Mouse (Mus musculus): ENCODE data around the gene Il9.
A peak's percentile ranks its signal among the peaks of the same experiment; 100 is the strongest.

Gene Il9

DNA sequence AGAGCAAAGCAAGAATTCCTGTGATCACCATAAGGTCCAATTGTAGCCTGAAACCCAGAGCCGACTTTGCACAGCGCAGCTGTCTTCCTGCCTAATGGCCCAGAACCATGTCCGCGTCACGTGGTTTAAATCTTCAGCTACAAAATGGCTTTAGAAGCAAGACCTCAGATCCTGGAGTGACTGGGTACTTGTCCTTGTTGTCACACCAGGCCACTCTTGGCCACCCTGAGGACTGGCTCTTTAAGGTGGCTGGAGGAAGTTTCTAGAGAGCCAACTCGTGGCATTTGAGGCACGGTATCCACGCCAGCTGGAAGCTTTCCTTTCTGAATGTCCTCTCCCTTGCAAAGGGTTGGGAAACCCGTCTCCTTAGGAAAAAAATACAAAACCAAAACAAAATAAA lies 10.1 kb downstream of the Il9 start:
- no peak for DNase-seq (ENCODE audit: low spot score in 2 of 2)

DNA sequence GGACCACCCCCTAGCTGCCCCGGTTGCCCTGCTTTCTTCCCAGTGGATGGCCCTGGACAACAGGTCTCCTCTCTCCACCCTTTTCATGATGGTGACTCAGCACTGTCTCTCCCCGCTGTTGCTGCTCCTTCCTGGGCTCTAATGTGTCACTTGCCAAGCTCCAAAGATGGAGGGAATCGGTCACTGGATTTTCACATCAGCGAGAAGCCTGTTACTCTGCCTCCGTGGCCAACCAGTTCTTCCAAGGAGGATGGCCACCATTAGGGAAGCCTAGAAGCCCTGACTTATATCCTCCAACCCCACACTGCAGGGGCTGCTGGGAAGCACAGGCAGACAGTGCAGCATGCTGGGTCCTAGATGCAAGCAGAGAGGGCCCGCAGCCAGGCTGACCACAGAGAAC lies 10.8 kb downstream of the Il9 start:
- no peak for DNase-seq (ENCODE audit: low spot score in 2 of 2)

DNA sequence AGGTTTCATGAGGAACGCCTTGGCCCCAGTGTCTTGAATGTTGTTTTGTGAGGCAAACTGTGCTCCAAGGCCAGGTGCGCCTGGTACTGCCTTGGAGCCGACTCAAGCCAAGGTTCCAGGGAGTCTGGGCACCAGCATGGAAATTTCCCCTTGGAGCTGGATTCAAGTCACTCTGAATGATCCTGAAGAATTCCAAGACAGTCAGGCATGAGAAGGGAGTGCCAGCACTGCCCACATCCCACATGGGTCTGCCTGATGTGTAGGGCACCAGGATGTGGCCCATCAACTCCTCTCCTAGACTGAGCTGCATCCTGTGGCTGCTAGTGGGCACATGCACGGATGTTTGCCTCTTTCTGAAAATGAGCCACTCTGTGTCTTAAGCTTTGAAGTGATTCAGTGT lies 13.5 kb downstream of the Il9 start:
- no peak for DNase-seq (ENCODE audit: low spot score in 2 of 2)

DNA sequence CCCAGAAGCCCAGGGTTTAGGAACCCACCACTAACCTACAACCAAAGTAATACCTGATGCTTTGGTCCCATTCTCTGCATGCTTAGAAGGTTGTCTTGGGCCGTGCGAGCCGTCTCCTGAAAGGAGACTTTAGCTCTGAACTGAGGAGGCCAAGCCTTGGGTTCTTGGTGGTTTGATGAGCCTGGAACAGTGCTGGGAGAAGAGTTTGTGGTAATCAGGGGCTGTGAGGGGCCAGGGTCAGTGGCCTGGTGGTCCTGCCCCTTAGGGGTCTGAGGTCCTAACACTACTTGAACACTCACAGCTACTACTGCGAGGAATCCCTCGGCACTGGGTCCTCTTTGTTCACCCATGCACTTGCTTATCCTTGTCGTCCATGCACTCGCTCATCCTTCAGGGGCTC lies 14.3 kb downstream of the Il9 start:
- peak in 1 of 2 experiments; percentile 1 for DNase-seq (ENCODE audit: low spot score in 2 of 2)

DNA sequence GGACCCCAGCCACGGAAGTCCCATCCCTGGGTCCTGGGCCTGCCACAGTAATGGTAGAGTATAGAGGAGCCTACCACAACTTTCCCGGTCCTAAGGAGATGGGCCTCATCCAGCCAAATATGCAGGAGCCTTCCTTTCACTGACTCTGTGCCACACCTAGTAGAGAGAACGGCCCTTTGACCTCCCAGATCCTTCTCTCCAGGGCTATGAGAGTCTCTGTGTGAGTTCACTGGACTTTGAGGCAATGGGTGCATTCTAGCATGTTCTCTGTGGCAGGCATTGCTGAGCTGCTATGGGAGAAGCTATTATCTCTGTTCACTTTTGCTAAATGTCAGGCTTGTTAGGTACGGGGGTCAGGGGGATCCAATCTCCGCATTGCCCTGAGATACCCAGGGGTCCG lies 18.3 kb downstream of the Il9 start:
- no peak for DNase-seq (ENCODE audit: low spot score in 2 of 2)

DNA sequence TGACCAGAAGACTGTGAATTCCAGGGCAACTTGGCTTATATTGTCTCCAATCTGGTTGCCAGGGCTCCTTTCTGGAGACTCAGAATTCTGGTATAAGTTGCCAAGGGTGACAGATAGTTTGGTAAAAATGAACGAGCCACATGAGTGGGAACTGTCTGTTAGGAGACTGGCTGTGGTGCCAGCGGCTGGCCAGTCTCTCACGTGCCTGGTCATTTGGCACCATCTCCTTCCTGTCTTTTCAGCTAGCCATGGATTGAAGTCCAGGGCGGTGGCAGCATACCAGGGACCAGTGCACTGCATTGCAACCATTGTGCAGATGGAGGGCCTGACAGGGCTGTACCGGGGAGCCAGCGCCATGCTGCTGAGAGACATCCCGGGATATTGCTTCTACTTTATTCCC lies 18.8 kb downstream of the Il9 start:
- peak in 1 of 2 experiments; percentile 26 for DNase-seq (ENCODE audit: low spot score in 2 of 2)

DNA sequence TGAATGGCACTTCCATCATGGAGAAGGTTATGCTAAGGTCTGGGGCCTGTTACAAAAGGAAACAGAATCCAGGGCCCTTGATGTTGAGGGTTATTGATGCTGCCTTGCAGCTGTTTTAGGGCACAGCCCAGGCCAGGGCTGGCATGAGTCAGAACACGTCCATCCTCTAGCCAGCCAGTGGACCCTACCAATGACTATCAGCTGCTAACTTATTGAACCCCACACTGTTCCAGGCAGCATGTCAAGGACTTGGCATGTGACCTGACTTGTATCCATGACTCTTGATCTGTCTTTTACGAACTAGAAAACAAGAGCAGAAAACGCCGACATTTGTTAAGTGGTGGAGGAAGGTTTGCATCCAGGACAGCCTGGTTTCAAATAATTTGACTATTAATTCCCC lies 19.3 kb downstream of the Il9 start:
- DNase-seq (ENCODE audit: low spot score in 2 of 2): no peak

DNA sequence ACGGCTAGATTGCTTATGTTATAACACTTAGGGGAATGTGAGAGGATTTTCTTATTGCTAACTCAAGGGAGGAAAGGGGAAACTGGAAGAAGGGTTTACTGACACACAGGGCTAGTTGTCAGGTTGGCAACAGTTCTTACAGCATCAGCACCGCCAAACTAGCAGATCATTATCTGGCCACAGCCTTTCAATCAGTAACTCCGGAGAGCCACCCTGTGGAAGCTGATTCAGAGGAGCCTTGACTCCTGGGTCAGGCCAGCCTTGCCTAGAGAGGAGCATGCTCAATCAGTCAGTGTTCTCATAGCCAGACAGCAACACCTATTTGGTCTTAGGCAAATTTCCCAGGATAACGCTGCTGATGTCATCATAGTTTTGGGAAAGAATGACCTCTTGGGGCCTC lies 20.6 kb downstream of the Il9 start:
- DNase-seq (ENCODE audit: low spot score in 2 of 2): no peak

DNA sequence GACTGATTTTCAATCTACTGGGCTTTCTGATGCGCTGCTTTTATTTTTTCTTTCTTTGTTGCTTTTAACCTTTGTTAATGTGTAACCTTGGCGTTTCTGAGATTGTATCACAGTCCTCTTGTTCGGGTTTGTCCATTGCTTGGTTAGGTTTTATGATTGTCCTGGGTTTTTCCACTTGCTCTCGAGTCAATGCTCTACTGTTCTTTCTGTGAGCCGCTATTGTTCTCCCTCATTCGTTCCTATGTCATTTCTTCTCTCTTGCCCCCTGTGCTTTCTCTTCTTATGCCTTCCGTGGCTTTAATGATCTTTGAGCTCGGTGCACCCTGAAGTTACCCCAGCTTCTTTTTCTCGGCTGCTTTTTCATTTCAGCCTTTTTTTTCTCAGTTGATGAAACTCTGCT lies 24.0 kb downstream of the Il9 start:
- no peak for DNase-seq (ENCODE audit: low spot score in 2 of 2)

DNA sequence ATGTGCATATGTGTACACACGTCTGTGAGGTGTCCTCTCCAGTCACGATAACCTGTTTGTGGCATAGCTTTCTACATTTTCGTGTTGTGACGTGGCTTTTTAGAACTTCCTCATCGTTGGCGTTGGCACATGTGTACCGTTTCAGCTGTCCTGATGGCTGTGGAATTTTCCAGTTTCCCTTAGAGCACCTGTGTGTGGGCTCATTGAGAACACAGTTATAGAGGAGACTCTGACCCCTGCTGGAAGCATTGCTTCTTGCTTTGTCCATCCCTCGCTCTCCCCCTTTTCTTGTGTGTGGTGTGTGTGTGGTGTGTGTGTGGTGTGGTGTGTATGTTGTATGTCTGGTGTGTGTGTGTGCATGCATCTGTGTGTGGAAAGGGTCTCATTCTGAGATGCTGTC lies 32.0 kb downstream of the Il9 start:
- DNase-seq (ENCODE audit: low spot score in 2 of 2): no peak

DNA sequence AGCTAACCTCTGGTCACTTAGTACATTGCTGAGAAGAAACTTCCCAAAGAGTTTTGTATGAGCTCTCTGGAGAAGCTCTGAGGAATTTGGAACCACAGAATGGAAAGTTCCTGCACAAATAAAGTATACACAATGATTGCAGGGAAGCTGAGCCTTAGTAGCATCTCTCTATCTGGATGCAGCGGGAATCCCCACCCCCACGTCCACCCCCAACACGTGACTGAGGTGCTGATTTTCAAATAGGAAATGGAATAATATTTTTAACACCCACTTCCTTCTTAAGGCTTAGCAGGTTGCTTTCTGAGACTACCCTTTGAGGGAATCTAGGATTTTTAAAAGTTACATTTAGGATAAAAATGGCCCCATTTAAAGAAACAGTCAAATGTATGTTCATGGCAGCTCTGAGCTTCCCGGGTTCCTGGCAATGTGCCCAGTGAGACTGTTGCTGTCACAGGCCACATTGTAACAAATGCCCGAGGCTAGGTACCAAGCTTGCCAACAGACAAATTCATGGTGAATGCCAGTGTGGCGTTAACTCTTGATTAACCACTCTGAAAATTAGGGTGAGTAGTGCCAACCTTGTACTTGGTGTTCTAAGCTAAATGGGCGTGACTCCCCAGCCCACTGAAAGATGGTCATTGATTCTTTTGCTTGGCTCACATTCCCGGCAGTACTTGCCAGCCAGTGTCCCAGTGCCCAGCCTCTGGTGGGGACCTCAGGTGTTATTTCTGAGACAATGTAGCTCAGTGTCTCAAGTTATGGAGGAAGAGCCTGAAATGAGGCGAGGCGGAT lies 32.6 kb downstream of the Il9 start:
- peak in 1 of 2 experiments; percentile 75 for DNase-seq (ENCODE audit: low spot score in 2 of 2)

DNA sequence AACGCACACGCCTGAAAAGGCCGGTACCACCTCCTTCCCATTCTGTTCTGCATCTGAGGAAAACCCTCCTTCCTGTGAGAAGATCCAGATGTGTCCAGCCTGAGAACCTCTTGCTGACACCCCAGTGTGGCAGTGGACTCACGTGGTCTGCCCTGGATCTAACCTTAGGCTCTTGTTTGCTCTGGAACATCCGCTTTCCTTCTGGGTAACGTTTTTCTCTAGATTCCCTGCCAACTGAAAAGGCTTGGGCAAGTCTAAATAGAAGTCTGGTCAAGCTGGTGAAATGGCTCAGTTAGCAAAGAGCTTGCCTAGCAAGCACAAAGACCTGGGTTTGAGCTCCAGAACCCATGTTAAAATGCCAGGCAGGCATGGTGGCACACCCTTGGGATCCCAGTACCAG lies 37.0 kb downstream of the Il9 start:
- no peak for DNase-seq (ENCODE audit: low spot score in 2 of 2)

DNA sequence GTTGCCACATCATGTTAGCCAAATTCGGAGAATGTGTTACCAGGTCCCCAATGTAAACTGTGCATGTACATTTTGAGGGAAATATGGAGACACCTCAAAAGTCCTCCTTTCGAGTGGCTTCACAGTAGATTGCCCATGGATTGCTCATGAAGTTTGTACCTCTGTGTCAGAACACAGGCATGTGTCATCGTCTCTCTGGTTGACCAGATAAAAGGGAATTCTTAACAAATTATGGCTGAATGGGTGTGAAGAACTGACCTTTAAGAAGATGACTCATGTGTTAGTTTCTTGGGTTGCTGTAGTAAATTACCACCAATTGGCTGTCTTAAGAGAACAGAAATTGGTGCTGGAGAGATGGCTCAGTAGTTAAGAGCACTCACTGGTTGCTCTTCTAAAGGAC lies 37.9 kb downstream of the Il9 start:
- no peak for DNase-seq (ENCODE audit: low spot score in 2 of 2)

DNA sequence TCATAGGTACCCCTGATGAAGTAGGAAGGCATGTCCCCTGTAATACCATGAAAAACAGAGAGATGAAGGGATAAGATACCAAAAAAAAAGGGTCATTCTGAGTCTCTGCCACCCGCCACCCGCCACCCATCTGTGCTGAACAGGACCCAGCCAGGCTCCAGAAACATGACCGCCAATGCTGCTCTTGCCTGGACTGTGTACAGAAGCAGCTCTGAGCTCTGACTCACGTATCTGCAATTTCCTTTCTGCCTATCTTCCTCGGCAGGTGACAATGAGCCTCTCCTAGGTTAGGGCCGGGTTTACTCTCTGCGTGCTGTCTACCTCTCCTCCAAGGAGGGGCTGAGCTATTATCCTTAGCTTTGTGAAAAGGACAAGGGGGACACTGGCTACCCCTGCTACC lies 38.6 kb downstream of the Il9 start:
- DNase-seq (ENCODE audit: low spot score in 2 of 2): no peak

DNA sequence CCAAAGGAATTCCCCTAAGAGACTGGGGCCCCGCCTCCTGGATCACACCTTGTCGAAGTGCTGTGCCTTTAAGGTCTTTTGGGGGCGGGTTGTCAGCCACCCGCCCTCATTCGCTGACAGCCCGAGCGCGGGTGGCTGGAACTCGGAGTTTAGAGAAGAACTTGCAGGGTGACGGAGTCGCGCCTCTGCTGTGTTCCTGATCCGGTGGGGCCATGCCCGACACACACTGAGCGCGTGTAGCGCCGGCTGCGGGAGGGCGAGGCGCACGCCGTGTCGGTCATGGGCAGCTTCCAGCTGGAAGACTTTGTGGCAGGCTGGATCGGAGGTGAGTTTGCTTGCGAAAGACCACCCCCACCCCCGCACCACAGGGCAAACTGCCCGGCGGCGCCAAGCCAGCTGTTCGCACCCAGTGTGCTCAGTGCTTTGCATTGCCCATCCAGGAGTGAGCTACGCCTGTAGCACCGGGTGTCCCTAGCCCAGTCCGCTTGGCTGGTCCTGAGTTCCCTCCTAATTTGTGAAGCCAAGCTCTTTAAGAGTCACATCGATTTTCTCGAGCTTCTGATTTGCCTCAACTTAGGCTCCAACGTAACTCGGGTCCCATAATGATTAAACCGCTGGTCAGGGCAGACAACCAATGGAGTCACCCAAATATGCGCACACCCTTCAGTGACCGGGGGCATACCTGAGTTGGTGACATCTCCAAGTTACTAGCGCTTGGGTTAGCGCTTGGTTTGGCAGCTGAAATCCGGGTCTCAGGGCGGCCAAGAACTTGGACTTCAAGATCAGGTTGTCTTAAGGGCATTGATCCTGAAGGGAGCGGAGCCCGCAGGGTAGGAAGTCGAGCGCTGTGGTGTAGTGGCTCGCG lies 43.6 kb downstream of the Il9 start, which contains the start of gene Slc25a48:
Slc25a48 (plus strand) TSS at position 145 of the 865 bp plus-strand sequence.
- DNase-seq (ENCODE audit: low spot score in 2 of 2): no peak

DNA sequence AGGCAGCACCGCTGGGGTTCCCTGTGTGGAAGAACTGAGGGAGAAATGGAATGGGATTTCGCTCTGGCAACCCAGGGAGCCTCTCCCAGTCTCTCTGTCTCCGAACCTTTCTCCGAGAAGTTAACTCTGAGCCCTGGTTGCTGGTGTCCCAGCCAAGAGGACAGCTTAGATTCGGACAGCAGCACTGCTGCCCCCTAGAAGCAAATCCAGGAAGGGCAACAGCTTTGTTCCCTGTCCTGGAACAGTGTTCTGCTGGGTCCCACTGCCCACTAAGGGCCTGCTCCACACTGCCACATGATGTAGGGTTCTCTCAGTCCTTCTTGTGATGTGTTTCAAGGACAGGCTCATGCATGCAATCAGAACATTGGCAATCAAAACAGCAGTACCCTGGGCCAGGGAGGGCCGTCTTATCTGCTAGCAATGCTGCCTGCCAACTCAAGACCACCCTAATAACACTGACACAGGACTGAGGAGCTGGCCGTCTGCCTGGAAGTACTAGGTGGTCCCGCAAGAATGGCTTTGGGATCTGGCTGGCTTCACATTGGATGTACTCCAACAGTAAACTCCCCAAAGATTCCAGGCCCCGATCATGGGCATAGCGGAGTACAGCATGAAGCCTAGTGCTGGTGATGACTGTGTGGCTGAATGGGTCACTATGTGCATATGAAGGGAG lies 46.3 kb downstream of the Il9 start:
- DNase-seq (ENCODE audit: low spot score in 2 of 2): no peak

DNA sequence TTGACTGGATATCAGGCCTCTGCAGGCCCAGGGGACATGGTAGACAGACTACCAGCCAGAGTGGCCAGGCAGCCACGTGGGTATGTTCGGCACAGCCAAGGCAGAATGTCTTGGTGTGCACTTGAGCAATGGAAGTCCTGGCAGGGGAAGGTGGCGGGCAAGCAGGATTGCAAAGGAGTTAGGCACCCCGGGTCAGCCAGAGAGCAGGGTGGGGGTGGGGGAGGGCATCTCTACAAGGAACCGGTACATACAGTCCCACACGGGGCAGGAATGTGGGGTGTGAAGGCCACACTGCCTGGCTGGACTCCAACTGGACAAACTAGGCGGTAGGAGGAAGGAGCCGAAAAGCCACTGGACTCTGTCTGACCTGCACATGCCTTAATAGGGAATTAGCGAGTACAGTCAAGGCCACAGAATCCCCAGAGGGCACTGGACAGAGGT lies 47.7 kb downstream of the Il9 start:
- DNase-seq (ENCODE audit: low spot score in 2 of 2): no peak

DNA sequence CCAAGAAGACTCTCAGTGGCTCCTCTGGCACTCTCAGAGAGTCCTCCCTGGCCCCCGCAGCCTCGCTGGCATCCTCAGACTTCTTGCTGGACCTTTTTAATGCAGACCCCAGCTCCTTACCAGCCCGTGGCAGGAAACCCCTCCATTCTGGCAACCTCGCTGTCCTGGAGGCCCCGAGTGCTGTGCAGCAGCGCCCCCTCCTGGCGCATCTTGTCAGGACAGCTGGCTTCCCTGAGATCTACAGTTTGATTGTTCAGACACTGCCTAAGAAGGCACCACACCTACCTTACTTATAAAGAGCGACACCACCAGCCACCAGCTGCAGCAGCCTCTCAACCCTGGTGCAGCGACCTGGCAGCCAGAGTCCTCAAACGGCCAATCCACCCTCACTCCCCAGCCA lies 48.6 kb downstream of the Il9 start:
- DNase-seq (ENCODE audit: low spot score in 2 of 2): peak; percentile 90 to 93

DNA sequence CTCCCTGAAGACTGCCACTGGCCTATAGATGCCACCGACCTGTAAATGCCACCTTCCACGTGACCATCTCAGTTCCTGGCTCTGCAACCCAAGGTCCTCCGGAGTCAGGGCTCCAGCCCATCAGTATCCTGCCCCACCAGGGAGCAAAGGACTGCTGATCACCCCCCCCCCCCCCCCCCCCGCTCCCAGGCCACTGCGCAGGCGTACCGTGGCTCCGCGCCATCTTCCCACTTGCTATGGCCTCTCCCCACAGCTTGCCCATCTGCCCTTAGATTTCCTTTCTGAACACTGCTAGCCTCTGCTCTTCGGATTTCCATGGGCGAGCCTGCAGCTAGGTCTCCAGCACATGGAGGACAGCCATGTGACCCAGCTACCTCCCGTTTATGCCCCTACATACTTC lies 49.5 kb downstream of the Il9 start:
- no peak for DNase-seq (ENCODE audit: low spot score in 2 of 2)
